Mouse (Mus musculus) G1E (cell line): ENCODE measurements at regions not wholly inside any gene's neighbourhood (a gene's known extent, or its start where the extent isn't known, plus 50 kb on each side); places are given as distances from the start of the nearest gene placed in this dataset.

Source experiments
- CTCF ChIP-seq: IDR thresholded peaks from 2 replicates; pipeline ENCODE4 v1.5.1; 2012; ENCODE audit warnings: low read depth, low read length, inconsistent platforms, mixed read lengths
- GATA1 ChIP-seq: IDR thresholded peaks from 2 replicates; pipeline ENCODE4 v1.6.1; 2012; ENCODE audit warnings: borderline replicate concordance, low read length, inconsistent platforms, mixed read lengths
- POLR2AphosphoS5 ChIP-seq: IDR thresholded peaks from 2 replicates; pipeline ENCODE4 v1.6.1; 2012; ENCODE audit warnings: low read depth, low read length, inconsistent platforms; ENCODE audit not compliant: insufficient replicate concordance
- TAL1 ChIP-seq: conservative IDR thresholded peaks from 2 replicates; pipeline ENCODE4 v1.6.1; 2012; ENCODE audit warnings: low read depth, low read length, inconsistent platforms, mixed read lengths

GRCm38 (mm10) chr3:133987681-133988080 is 248.6 kb upstream of the Cxxc4 start:
- TF ChIP-seq CTCF (no peak), POLR2AphosphoS5 (no peak), GATA1 (no peak), TAL1 (no peak)
